Mouse (Mus musculus) myocyte (in vitro differentiated cells): ENCODE results near the gene Runx2. TPM values are rescaled to one million over a fixed set of nuclear protein-coding genes. Genes with fewer than 3 reads are reported as not detected.

Experiments used
- H3K27me3 ChIP-seq: one replicate; pipeline ENCODE4 v1.6.1; 2011; ENCODE audit not compliant: control insufficient read depth, insufficient read depth, insufficient read length
- H3K36me3 ChIP-seq: one replicate; pipeline ENCODE4 v1.6.1; 2011; ENCODE audit not compliant: control insufficient read depth, insufficient read depth
- H3K4me2 ChIP-seq: one replicate; pipeline ENCODE4 v1.6.1; 2011; ENCODE audit warnings: low read depth, control low read depth
- H3K4me3 ChIP-seq: one replicate; pipeline ENCODE4 v1.5.1; 2011; ENCODE audit warnings: mild to moderate bottlenecking, control low read depth, moderate library complexity
- H3K79me2 ChIP-seq: one replicate; pipeline ENCODE4 v1.6.1; 2011; ENCODE audit not compliant: control insufficient read depth, insufficient read depth
- H3ac ChIP-seq: one replicate; pipeline ENCODE4 v1.6.1; 2011; ENCODE audit not compliant: control insufficient read depth, insufficient read length
- CEBPB ChIP-seq: IDR thresholded peaks from 2 replicates; pipeline ENCODE4 v1.6.1; 2011; ENCODE audit warnings: mild to moderate bottlenecking, moderate library complexity; ENCODE audit not compliant: poor library complexity, insufficient read depth, severe bottlenecking
- E2F4 ChIP-seq: IDR thresholded peaks from one replicate; pipeline ENCODE4 v1.6.1; 2011; ENCODE audit warnings: mild to moderate bottlenecking, control low read depth, moderate library complexity; ENCODE audit not compliant: insufficient read depth
- MAX ChIP-seq: IDR thresholded peaks from one replicate; pipeline ENCODE4 v1.6.1; 2011; ENCODE audit warnings: low read depth, mild to moderate bottlenecking, control low read depth
- MYOD1 ChIP-seq, 3 experiments: IDR thresholded peaks; one replicate each; pipeline ENCODE4 v1.6.1; 2011; ENCODE audit warnings: control low read depth in 2 of 3, low read depth in 2 of 3, mild to moderate bottlenecking in 2 of 3, moderate library complexity in 1 of 3; ENCODE audit not compliant: insufficient read length in 2 of 3, control insufficient read depth in 1 of 3
- MYOG ChIP-seq, 3 experiments: IDR thresholded peaks; one replicate each; pipeline ENCODE4 v1.6.1; 2011; ENCODE audit warnings: control low read depth in 2 of 3, low read depth in 2 of 3, mild to moderate bottlenecking in 2 of 3; ENCODE audit not compliant: insufficient read length in 2 of 3, control insufficient read depth in 1 of 3, insufficient read depth in 1 of 3
- POLR2A ChIP-seq: IDR thresholded peaks from one replicate; pipeline ENCODE4 v1.6.1; 2011; ENCODE audit warnings: low read depth, mild to moderate bottlenecking, control low read depth, moderate library complexity; ENCODE audit not compliant: insufficient read length
- POLR2AphosphoS2 ChIP-seq: IDR thresholded peaks from one replicate; pipeline ENCODE4 v1.6.1; 2011; ENCODE audit warnings: low read depth, control low read depth; ENCODE audit not compliant: insufficient read length
- REST ChIP-seq: IDR thresholded peaks from one replicate; pipeline ENCODE4 v1.6.1; 2011; ENCODE audit warnings: mild to moderate bottlenecking, control low read depth, moderate library complexity; ENCODE audit not compliant: insufficient read depth, insufficient read length
- SRF ChIP-seq: IDR thresholded peaks from one replicate; pipeline ENCODE4 v1.6.1; 2011; ENCODE audit warnings: low read depth; ENCODE audit not compliant: control insufficient read depth, insufficient read length
- TCF12 ChIP-seq: IDR thresholded peaks from one replicate; pipeline ENCODE4 v1.6.1; 2011; ENCODE audit warnings: mild to moderate bottlenecking, control low read depth; ENCODE audit not compliant: poor library complexity, insufficient read depth, severe bottlenecking
- TCF3 ChIP-seq: IDR thresholded peaks from one replicate; pipeline ENCODE4 v1.6.1; 2011; ENCODE audit warnings: low read depth, control low read depth; ENCODE audit not compliant: insufficient read length
- USF1 ChIP-seq: IDR thresholded peaks from one replicate; pipeline ENCODE4 v1.6.1; 2011; ENCODE audit warnings: low read depth, mild to moderate bottlenecking, control low read depth, moderate library complexity
- polyA plus RNA-seq: library from polyadenylated mRNA; unstranded; fragments of >200 nt; fragmentation: generic; extraction: Trizol; gene quantifications from one replicate; pipeline ENCODE4 v1.2.1, GENCODE M21; 2012; ENCODE audit warnings: missing spikeins

Runx2 gene
- polyA plus RNA-seq, 1 experiment, result 6.7 TPM

DNA sequence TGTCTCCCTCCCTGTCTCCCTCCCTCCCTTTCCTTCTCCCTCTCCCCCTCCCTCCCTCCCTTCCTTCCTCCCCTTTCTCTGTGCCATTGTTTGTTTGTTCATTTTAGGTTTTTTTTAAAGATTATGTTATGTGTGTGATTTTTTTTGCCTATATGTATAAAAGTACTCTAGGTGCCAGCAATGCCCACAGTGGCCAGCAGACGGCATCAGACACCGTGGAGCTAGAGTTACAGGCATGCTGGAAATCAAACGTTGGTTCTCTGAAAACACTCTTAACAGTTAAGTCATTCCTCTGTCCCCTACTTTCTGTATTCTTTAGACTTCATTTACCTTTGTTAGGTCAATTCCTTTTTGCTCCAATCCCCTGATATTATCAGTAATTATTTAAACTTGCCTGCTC, 70.8 kb downstream of the Runx2 start:
- Histone ChIP-seq H3K79me2 (peaks cover 19% of the 10 kb centered on the region), H3K4me2 (no peak overlapping the region), H3K4me3 (no peak overlapping the region), H3K27me3 (no peaks in the 10 kb centered on the region), H3ac (no peak overlapping the region), H3K36me3 (no peaks in the 10 kb centered on the region)
- no peak for TF ChIP-seq TCF3
- no peak for TF ChIP-seq MYOD1 (IDR thresholded peaks at IDR 0.05; ENCODE audit: control insufficient read depth in 1 of 3, insufficient read length in 2 of 3, low read depth in 2 of 3)
- no peak for TF ChIP-seq SRF
- TF ChIP-seq REST, result no peak
- TF ChIP-seq POLR2AphosphoS2, result no peak
- no peak for TF ChIP-seq POLR2A
- TF ChIP-seq USF1, result no peak
- no peak for TF ChIP-seq TCF12
- TF ChIP-seq MYOG (IDR thresholded peaks at IDR 0.05; ENCODE audit: control insufficient read depth in 1 of 3, insufficient read depth in 1 of 3, insufficient read length in 2 of 3, low read depth in 2 of 3), result no peak
- TF ChIP-seq CEBPB, result no peak
- no peak for TF ChIP-seq MAX
- no peak for TF ChIP-seq E2F4

- no peak overlapping the region for H3ac ChIP-seq
- TF ChIP-seq CEBPB, result no peak
- no peak for TF ChIP-seq POLR2AphosphoS2
- no peak for TF ChIP-seq TCF3
- no peak for TF ChIP-seq SRF
- TF ChIP-seq E2F4, result no peak
- no peak for TF ChIP-seq TCF12
- TF ChIP-seq USF1, result no peak
Observed at GRCm38 (mm10) chr17:44742246-44742645, 72.4 kb downstream of the Runx2 start.

GRCm38 (mm10) chr17:44738121-44738637, 76.4 kb downstream of the Runx2 start:
- TF ChIP-seq USF1, result no peak
- TF ChIP-seq POLR2AphosphoS2, result no peak
- no peak for TF ChIP-seq MYOD1 (IDR thresholded peaks at IDR 0.05; ENCODE audit: control insufficient read depth in 1 of 3, insufficient read length in 2 of 3, low read depth in 2 of 3)
- Histone ChIP-seq H3K4me3 (peak overlapping the region; percentile 98), H3K79me2 (peaks cover 58% of the 10 kb centered on the region), H3K36me3 (no peaks in the 10 kb centered on the region), H3K27me3 (no peaks in the 10 kb centered on the region), H3K4me2 (peak overlapping the region; percentile 100), H3ac (no peak overlapping the region)

More at GRCm38 (mm10) chr17:44742246-44742645, 72.4 kb downstream of the Runx2 start:
- no peaks in the 10 kb centered on the region for H3K27me3 ChIP-seq
- peaks cover 31% of the 10 kb centered on the region for H3K79me2 ChIP-seq
- H3K36me3 ChIP-seq, result no peaks in the 10 kb centered on the region
- H3K4me2 ChIP-seq, result no peak overlapping the region
- H3K4me3 ChIP-seq, result no peak overlapping the region

DNA sequence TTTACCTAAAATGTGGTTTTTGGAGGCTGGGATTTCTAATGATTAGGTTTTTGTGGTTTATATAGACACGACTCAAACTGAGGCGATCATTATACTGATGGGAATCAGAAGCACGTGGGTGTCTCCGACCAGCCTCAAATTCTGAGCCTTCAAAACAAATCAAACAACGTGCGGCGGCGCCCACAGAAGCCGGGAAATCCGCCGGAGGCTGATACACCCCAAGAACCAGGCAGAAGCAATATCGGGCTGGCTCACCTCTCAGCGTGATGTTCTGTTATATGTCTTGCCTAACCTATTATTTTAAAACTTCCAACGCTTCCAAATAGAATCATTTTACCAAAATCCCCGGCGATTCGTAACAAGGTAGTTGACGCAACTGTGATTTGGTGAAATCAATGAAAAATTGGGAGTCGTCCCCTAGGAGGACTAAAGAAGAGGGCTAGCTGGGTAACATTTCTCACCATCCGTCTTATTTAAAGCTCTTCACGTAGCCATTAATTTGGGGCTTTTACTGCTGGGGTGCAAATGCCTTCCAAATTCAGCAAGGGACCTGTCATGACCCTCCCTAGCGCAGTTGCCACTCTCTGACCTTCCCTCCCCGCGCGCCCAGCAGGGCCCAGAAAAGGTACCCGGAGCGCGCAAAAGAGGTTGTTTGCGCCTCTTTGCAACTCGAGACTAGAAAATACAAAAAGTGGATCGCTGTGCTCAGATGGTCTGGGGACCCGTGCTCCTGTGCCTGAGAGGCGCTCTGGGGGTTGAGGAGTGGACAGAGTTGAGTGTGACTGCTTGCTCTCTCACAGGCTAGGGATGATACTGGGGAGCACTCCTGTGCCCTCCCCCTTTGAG, 77.1 kb downstream of the Runx2 start:
- H3K4me3 ChIP-seq, result peak overlapping the region; percentile 98
- no peaks in the 10 kb centered on the region for H3K27me3 ChIP-seq
- no peak overlapping the region for H3ac ChIP-seq
- peaks cover 64% of the 10 kb centered on the region for H3K79me2 ChIP-seq
- no peaks in the 10 kb centered on the region for H3K36me3 ChIP-seq
- TF ChIP-seq REST (no peak), CEBPB (no peak), POLR2A (peak; percentile 69), TCF12 (no peak), MYOG (IDR thresholded peaks at IDR 0.05; ENCODE audit: control insufficient read depth in 1 of 3, insufficient read depth in 1 of 3, insufficient read length in 2 of 3, low read depth in 2 of 3) (no peak), MYOD1 (IDR thresholded peaks at IDR 0.05; ENCODE audit: control insufficient read depth in 1 of 3, insufficient read length in 2 of 3, low read depth in 2 of 3) (no peak), TCF3 (no peak), E2F4 (no peak), SRF (no peak), POLR2AphosphoS2 (peak; percentile 79)
- H3K4me2 ChIP-seq, result peak overlapping the region; percentile 100

GRCm38 (mm10) chr17:44735991-44736561, 78.5 kb downstream of the Runx2 start:
- Histone ChIP-seq H3K4me3 (peak overlapping the region; percentile 98), H3K27me3 (no peaks in the 10 kb centered on the region), H3K4me2 (peak overlapping the region; percentile 100), H3K36me3 (no peaks in the 10 kb centered on the region), H3ac (peak overlapping the region; percentile 88), H3K79me2 (peaks cover 75% of the 10 kb centered on the region)
- TF ChIP-seq MAX (no peak), POLR2AphosphoS2 (peak; percentile 26), POLR2A (peak; percentile 69), MYOD1 (IDR thresholded peaks at IDR 0.05; ENCODE audit: control insufficient read depth in 1 of 3, insufficient read length in 2 of 3, low read depth in 2 of 3) (peak in 1 of 3 experiments; percentile 47), REST (no peak), SRF (no peak), MYOG (IDR thresholded peaks at IDR 0.05; ENCODE audit: control insufficient read depth in 1 of 3, insufficient read depth in 1 of 3, insufficient read length in 2 of 3, low read depth in 2 of 3) (peak in 1 of 3 experiments; percentile 29), TCF12 (no peak), E2F4 (no peak), TCF3 (no peak)
